Mouse (Mus musculus): Measurements from ENCODE around the gene Wdpcp. TPM values are rescaled to one million over a fixed set of nuclear protein-coding genes. Genes with fewer than 3 reads are reported as not detected.

Wdpcp gene
- 0.77 TPM for total RNA-seq (2023)

GRCm38 (mm10) chr11:21571700-21572381 is at the start of gene Wdpcp, which contains the start of gene Mdh1:
TSS of gene Wdpcp (plus strand) at chr11:21572235.
TSS of gene Mdh1 (minus strand) at chr11:21572367.

Other genes starting within 250 kb of the Wdpcp start
- gene Ugp2, start 201.0 kb upstream of the Wdpcp start, total RNA-seq (2023), result 25.0 TPM
- 115 TPM for gene Mdh1, start 132 bp downstream of the Wdpcp start, total RNA-seq (2023)